Mouse (Mus musculus) megakaryocyte-erythroid progenitor cell, adult 5 weeks (primary cell): ENCODE data around the gene Sp8. TPM values are rescaled to one million over a fixed set of nuclear protein-coding genes. Genes with fewer than 3 reads are reported as not detected.

Source experiments
- polyA plus RNA-seq: library from polyadenylated mRNA; stranded (reverse); fragments of >175 nt; gene quantifications from 2 replicates; pipeline ENCODE4 v1.2.3, GENCODE M21; 2012

The Sp8 gene
- not detected in 2 replicates for polyA plus RNA-seq

DNA sequence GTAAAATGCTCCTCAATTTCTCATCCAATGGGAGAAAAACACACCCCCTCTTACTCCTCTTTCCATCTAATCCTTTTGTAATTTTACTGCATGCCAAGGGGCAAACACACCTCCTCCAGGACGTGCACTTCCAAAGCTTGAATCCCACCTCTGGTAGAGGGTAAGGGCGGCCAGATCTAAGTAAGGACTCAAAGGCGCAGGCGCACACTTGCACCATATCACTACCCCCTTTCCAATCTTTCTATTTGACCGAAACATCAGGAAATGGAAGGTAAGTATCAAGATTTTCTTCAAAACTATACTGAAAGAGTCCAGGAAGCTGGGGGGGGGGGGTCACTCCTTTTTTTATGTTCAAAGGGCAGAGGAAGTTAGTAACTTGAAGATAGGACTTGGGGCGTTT lies at the start of gene Sp8:
Gene Sp8 (plus strand): TSS at position 109 of the 400 bp plus-strand sequence.

Other genes starting within 250 kb of the Sp8 start
- gene Abcb5, start 120.1 kb downstream of the Sp8 start, polyA plus RNA-seq: not detected in 2 replicates